Mouse (Mus musculus): ENCODE results near the gene Sp2. TPM values are rescaled to one million over a fixed set of nuclear protein-coding genes. Genes with fewer than 3 reads are reported as not detected.
A peak's percentile ranks its signal among the peaks of the same experiment; 100 is the strongest.

The Sp2 gene
- polyA plus RNA-seq, 1 experiment from 2014 or later, result 22.7 TPM

DNA sequence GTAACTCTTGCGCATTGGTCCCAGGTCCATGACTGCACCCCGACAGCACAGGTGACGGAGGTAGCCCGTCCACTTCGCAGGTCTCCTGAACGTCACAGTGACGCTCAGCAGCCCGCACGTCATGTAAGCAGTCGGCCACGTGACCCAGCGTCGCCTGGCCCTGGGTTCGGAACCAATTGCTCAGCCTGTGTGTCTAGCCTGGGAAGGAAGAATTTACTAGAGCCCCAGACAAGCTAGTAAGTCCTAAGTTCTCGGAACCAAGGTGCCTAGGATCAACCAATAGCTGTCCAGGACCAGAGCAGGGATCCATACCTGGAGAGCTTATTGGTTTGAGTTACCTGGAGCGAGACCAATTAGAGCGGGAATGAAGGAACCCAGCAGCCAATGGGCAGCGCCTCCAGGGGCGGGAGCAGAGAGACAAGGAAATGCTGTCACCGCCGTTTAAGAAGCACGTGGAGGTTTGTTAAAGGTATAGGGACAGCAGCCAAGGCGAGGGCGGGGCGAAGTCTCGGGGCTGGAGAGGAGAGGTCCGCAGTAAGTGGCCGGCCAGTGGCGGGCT is 38.9 kb downstream of the Sp2 start, which contains the start of gene Pnpo:
Pnpo (minus strand) TSS at position 241 of the 559 bp plus-strand sequence.
- peaks cover 20% of the 10 kb centered on the region for H3K4me1 ChIP-seq
- peak within 1 kb of the TSS; percentile 59 for H3K9ac ChIP-seq
- no peaks in the 10 kb centered on the region for H3K27me3 ChIP-seq
- H3K27ac ChIP-seq, result peak within 1 kb of the TSS; percentile 64
- H3K4me3 ChIP-seq (replicated peaks), result peak within 1 kb of the TSS; percentile 66
- ATAC-seq (replicated peaks; ENCODE audit: low FRiP score), result peak; percentile 96
- H3K36me3 ChIP-seq, result no peaks in the 10 kb centered on the region
- H3K9me3 ChIP-seq (replicated peaks), result no peaks in the 10 kb centered on the region
- H3K4me2 ChIP-seq, result peak within 1 kb of the TSS; percentile 97
- WGBS, result under 1% methylated on average over 29 of the region's 29 CpGs

DNA sequence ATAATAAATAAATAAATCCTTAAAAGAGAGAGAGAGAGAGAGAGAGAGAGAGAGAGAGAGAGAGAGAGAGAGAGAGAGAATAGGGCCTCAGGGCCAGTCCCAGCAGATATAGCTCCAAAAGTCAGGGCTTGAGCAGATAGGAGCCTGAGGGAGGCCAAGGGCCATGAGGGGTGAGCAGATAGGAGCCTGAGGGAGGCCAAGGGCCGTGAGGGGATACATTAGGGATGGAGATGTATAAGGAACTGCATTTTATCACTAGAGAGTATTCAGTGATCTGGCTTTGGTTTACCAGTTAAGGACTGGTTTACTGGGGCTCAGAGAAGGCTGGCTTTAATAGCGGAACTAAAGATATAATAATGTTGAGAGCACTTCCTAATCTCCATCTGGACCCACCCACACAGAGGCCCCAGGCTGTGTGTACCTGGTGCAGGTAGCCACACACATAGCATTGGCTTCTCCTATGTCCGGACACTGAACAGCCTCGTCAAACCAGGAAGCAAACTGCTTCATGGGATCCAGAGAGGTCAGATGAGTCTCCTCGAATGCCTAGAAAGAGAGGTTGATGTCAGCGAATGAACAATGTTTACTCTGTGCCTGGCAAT is 40.7 kb downstream of the Sp2 start:
- Histone ChIP-seq H3K36me3 (no peaks in the 10 kb centered on the region), H3K9ac (no peak overlapping the region), H3K27me3 (no peaks in the 10 kb centered on the region), H3K9me3 (replicated peaks) (no peaks in the 10 kb centered on the region), H3K27ac (no peak overlapping the region), H3K4me1 (peaks cover 32% of the 10 kb centered on the region), H3K4me2 (no peak overlapping the region), H3K4me3 (replicated peaks) (no peak overlapping the region)
- ATAC-seq (replicated peaks; ENCODE audit: low FRiP score), result no peak
- 77% methylated on average over 6 of the region's 6 CpGs for WGBS

DNA sequence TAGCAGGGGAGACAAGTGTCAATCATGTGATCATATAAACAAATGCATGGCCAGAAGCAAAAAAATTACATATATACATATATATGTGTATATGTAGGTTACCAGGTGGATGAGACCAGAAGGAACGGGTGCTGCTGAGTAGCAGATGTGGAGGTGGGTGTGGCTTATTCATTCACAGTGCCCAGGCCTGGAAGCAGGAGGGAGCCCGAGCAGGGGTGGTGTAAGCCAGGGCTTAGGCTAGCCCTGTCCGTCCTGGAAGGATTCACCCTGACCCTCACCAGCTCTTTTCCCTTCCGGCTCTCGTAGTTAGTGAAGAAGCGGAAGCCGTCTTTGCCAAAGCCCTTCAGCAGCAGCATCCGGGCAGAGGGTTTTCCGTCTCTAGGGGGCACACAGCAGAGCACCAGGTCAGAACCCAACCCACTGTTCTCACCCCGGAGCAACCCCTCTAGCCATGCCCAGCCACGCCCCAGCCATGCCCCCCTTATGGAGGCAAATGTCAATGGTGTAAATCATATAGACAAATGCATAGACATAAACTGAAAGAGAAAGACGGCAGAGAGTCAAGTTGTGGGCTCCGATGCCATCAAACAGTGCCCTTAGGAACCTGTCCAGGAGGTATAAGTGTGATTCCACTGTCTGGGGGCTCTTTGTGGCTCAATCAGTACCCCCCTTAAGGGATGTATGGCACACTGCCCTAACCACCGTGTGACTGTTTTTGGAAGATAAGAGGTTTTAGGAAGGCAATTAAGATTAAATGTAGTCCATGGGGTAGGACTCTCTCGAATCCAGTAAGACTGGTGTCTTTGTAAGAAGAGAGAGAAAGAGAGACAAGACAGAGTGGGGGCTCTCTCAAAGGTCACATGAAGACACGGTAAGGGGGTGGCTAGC is 41.9 kb downstream of the Sp2 start:
- Histone ChIP-seq H3K36me3 (no peaks in the 10 kb centered on the region), H3K27ac (no peak overlapping the region), H3K4me1 (peaks cover 32% of the 10 kb centered on the region), H3K9ac (no peak overlapping the region), H3K4me3 (replicated peaks) (no peak overlapping the region), H3K27me3 (no peaks in the 10 kb centered on the region), H3K9me3 (replicated peaks) (no peaks in the 10 kb centered on the region), H3K4me2 (no peak overlapping the region)
- ATAC-seq (replicated peaks; ENCODE audit: low FRiP score), result no peak
- WGBS, result 73% methylated on average over 16 of the region's 16 CpGs

DNA sequence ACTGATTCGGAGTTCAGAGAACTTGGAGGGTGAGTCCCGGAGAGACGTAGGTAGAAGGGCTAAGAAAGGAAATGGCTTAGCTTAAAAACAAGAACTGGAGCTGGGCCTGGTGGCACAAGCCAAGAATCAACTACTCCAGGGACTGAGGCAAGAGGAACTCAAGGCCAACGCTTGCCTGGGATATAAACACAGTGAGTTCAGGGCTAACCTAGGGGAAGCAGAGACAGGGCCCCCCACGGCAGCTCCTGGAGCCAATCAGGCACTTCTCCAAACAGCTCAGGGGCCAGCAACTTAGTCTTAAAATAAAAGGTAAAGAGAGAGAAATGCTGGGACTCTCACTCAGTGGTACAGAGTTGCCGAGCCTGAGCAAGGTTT is 44.3 kb downstream of the Sp2 start:
- Histone ChIP-seq H3K4me2 (no peak overlapping the region), H3K9me3 (replicated peaks) (no peaks in the 10 kb centered on the region), H3K4me1 (peaks cover 33% of the 10 kb centered on the region), H3K4me3 (replicated peaks) (no peak overlapping the region), H3K9ac (no peak overlapping the region), H3K27me3 (no peaks in the 10 kb centered on the region), H3K27ac (peak overlapping the region; percentile 83), H3K36me3 (peaks cover 5% of the 10 kb centered on the region)
- WGBS, result 76% methylated on average over 6 of the region's 6 CpGs
- ATAC-seq (replicated peaks; ENCODE audit: low FRiP score), result no peak

DNA sequence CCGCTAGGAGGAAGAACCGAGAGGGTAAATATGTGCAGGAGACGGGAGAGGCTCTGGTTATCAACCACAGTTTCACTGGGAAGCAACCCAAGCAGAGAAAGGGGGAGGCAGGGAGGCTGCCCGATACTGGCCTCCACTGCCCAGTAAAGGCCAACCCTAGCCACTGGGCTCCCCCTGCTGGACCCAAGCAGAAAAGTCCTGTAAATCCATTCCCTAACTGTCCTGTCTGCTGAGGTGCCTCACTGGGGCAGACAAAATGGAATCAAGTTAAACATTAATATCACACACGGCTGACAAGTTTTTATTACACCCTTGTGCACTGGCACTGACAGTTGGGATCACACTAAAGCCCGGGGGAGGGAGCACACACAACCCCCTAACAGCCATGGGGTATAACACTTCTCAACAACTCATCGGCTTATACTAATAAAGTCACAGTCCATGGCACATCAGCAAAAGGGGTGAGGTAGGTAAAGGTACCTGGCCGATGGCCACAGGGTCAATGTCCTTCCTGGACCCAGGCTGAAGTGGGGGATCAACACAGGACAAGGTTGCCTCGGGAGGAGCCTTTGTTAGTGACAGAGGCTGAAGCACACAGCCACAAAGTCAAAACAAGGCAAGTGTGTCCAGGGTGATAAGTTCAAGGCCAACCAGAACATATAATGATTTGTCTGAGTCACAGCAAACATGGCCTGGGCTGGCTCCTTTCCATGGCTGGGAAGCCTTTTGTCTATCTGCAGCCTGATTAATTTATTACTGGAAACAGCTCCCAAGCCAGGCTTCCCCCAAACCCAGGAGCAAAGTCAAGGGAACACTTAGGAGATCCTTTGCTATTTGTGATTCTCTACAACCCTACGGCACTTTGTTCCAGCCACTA is 45.0 kb downstream of the Sp2 start:
- Histone ChIP-seq H3K9ac (no peak overlapping the region), H3K36me3 (peaks cover 5% of the 10 kb centered on the region), H3K4me3 (replicated peaks) (no peak overlapping the region), H3K4me2 (no peak overlapping the region), H3K27me3 (no peaks in the 10 kb centered on the region), H3K9me3 (replicated peaks) (no peaks in the 10 kb centered on the region), H3K4me1 (peaks cover 36% of the 10 kb centered on the region), H3K27ac (peak overlapping the region; percentile 83)
- WGBS, result 39% methylated on average over 10 of the region's 10 CpGs
- ATAC-seq (replicated peaks; ENCODE audit: low FRiP score), result peak; percentile 75

DNA sequence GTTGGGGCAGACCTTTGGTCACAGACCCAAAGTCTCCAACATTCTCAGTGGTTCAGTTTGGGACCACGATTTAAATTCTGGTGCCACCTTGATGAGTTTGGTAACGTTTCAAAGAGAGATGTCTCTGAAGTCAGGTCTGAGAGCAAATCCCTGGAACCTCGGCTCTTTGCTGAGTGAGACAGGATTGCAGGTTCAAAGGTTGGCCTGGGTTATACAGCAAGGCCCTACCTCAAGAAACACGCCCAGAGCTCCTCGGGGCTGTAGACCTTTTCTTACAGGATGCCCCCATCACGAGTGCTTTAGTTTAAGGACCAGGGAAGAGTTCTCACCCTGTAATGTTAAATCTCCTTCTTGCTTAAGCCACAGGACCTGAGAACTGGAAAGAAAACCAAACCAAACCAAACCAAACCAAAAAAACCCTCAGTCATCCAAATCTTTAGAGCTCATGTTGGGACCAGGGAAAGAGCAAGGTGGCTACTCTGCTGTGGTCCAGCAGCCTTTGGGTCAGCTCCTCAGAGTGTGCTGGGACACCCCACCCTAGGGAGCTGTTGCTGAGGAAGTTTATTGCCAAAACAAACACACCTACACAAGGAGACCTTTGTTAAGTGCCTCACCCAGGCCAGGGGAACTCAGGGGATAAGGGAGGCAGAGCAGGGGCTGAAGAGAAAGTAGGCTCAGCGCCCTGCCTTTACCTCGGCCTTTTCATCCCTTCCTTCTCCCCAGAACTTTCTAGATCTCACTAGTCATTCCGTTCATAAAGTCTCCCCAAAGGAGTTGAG is 46.7 kb downstream of the Sp2 start:
- no peak overlapping the region for H3K4me3 ChIP-seq (replicated peaks)
- no peak for ATAC-seq (replicated peaks; ENCODE audit: low FRiP score)
- WGBS, result 81% methylated on average over 9 of the region's 9 CpGs
- H3K9ac ChIP-seq, result no peak overlapping the region
- H3K9me3 ChIP-seq (replicated peaks), result no peaks in the 10 kb centered on the region
- peaks cover 5% of the 10 kb centered on the region for H3K36me3 ChIP-seq
- H3K4me1 ChIP-seq, result peaks cover 43% of the 10 kb centered on the region
- H3K4me2 ChIP-seq, result no peak overlapping the region
- H3K27me3 ChIP-seq, result no peaks in the 10 kb centered on the region
- peak overlapping the region; percentile 75; the same call in 1 of the 2 replicates for H3K27ac ChIP-seq

DNA sequence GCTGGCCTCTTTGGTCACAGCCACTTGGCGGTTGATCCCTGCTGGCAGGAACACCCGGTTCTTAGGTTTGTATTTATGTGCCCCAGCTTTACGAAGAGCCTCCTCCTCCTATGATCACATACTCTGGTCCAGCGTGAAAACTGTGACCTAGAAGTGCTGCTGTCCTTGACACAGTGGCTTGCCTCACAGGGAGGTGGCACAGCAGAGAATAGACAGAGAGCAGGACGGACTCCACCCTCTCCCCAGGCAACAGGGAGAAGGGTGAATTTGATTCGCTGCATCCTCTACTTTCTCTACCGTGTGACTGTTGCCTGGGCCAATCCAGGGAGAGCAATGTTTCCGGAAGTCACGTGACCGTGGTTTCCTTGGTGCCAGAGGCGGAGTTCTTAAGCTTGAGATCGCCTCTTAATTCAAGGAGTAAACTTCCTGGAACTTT is 47.8 kb downstream of the Sp2 start:
- 22% methylated on average over 12 of the region's 12 CpGs for WGBS
- 0 out of 2 replicates have a peak, but pooled peaks cover under 1% of the 10 kb centered on the region for H3K27me3 ChIP-seq
- H3K36me3 ChIP-seq, result peaks cover 5% of the 10 kb centered on the region
- no peaks in the 10 kb centered on the region for H3K9me3 ChIP-seq (replicated peaks)
- H3K4me3 ChIP-seq (replicated peaks), result peak overlapping the region; percentile 21
- peak overlapping the region; percentile 75 for H3K27ac ChIP-seq
- ATAC-seq (replicated peaks; ENCODE audit: low FRiP score), result peak; percentile 85
- H3K4me1 ChIP-seq, result peaks cover 46% of the 10 kb centered on the region
- peak overlapping the region; percentile 46 for H3K4me2 ChIP-seq
- no peak overlapping the region for H3K9ac ChIP-seq

DNA sequence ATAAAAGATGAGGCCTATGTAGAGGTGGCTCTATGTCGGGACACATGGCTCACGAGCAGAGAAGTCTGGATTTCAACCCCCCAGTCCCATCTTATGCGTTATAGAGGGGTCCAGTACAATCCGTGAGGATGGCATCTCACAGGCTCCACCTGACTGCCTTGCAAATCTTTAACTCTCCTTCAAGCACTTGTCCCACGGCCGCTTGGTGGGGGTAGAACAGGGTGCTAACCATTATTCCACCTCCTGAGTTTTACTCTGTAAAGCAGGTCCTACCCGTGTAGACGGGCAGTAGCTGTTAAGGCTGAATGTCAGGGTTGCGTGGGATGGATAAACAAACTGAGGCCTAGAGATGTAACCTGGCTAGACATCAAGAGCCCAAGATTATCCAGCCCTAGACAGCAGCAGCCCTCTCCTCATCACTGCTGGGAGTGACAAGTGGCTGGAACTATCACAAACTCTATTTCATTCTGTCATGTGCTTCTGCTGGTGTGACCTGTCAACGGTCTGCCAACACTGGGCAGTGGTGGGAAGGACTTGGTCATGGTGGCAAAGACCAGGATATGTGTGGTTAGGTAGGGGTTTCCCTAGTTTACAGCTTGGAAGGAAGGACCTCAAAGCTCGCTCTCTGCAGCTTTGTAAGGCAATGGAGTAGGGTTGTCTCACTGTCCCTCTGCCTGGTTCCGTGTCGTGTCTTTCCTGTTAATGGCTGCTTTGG is 49.0 kb downstream of the Sp2 start:
- Histone ChIP-seq H3K9me3 (replicated peaks) (no peaks in the 10 kb centered on the region), H3K4me1 (peaks cover 56% of the 10 kb centered on the region), H3K27ac (peak overlapping the region; percentile 46), H3K27me3 (peaks cover 10% of the 10 kb centered on the region; the same call in 1 of the 2 replicates), H3K36me3 (peaks cover 5% of the 10 kb centered on the region), H3K4me3 (replicated peaks) (no peak overlapping the region), H3K4me2 (no peak overlapping the region), H3K9ac (no peak overlapping the region)
- WGBS, result 85% methylated on average over 13 of the region's 13 CpGs
- ATAC-seq (replicated peaks; ENCODE audit: low FRiP score), result no peak

DNA sequence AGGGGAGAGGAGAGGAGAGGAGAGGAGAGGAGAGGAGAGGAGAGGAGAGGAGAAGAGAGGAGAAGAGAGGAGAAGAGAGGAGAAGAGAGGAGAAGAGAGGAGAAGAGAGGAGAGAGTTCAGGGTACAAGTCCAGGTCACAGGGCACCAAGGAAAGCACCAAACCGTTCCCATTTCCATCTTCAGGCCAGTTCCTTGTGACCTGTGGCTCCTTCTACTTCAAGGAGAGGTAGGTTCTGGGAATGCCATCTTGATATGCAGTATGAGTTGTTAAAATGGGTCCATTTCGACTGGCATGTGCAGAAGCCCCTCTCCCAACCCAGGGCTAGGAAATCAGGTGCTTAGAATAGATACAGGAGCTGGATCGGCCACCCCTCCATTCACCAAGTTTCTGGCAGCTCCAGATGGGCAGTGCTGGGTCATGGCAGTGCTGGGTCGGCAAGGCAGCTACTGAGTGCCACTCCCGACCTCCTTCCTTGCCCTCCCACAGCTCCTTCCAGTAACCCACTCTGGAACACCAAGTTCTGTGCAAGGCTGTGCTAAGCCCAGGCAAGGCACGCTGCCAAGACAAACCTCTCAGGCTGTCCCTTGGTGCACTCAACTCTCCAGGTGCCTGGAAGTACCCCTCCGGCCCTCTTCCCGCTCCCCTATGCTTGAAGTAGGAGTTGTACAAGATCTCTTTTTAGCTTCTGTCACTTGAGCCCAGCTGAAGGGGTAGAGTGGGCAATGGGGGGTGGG is 51.3 kb downstream of the Sp2 start:
- Histone ChIP-seq H3K36me3 (peaks cover 5% of the 10 kb centered on the region), H3K27ac (peak overlapping the region; percentile 58), H3K4me2 (peak overlapping the region; percentile 39), H3K9me3 (replicated peaks) (no peaks in the 10 kb centered on the region), H3K9ac (0 out of 2 replicates have a peak overlapping the region, but pooled peaks have one; percentile 14), H3K4me1 (peaks cover 54% of the 10 kb centered on the region), H3K4me3 (replicated peaks) (peak overlapping the region; percentile 18; the same call in 1 of the 2 replicates), H3K27me3 (peaks cover 12% of the 10 kb centered on the region; the same call in 1 of the 2 replicates)
- WGBS, result 49% methylated on average over 8 of the region's 8 CpGs
- no peak for ATAC-seq (replicated peaks; ENCODE audit: low FRiP score)

DNA sequence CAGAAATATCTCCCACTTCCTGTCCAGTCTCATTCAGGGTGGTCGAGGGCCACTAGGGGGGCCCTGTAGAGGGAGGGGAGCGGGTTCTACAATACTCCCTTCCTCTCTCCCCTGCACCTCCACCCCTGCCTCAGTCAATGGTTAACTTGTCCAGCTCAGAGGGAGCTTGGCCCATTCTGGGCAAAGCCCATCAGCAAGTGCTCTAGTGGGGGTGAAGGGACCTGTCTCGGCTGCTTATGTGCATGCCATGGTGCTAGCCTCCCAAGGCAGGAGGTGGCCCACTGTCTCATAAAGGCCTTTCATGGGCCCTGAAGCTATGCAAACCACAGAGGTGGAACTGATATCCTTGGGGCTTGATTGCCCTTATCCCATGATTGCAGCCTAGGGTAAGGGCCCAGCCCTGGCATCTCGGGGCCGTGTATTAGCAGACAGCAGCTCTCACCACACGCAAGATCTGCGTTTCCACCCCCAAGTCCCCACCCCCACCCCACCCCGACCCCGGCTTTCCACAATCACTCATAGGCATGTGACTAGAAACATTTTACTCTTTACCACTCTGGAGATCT is 52.9 kb downstream of the Sp2 start:
- peaks cover 48% of the 10 kb centered on the region for H3K4me1 ChIP-seq
- peak overlapping the region; percentile 54 for H3K4me2 ChIP-seq
- H3K27me3 ChIP-seq, result peaks cover 12% of the 10 kb centered on the region; the same call in 1 of the 2 replicates
- no peaks in the 10 kb centered on the region for H3K9me3 ChIP-seq (replicated peaks)
- WGBS, result 52% methylated on average over 9 of the region's 9 CpGs
- H3K36me3 ChIP-seq, result peaks cover 3% of the 10 kb centered on the region
- ATAC-seq (replicated peaks; ENCODE audit: low FRiP score), result peak; percentile 67
- peak overlapping the region; percentile 95 for H3K27ac ChIP-seq
- H3K4me3 ChIP-seq (replicated peaks), result peak overlapping the region; percentile 40
- H3K9ac ChIP-seq, result peak overlapping the region; percentile 19; the same call in 1 of the 2 replicates
